Mouse (Mus musculus): Measurements from ENCODE around the gene Rbm4b.
"Not testable (repeated sequence)": the region's sequence is repeated elsewhere in the genome, so short reads cannot be mapped to it uniquely, and the experiment has no call there.

The Rbm4b gene

DNA sequence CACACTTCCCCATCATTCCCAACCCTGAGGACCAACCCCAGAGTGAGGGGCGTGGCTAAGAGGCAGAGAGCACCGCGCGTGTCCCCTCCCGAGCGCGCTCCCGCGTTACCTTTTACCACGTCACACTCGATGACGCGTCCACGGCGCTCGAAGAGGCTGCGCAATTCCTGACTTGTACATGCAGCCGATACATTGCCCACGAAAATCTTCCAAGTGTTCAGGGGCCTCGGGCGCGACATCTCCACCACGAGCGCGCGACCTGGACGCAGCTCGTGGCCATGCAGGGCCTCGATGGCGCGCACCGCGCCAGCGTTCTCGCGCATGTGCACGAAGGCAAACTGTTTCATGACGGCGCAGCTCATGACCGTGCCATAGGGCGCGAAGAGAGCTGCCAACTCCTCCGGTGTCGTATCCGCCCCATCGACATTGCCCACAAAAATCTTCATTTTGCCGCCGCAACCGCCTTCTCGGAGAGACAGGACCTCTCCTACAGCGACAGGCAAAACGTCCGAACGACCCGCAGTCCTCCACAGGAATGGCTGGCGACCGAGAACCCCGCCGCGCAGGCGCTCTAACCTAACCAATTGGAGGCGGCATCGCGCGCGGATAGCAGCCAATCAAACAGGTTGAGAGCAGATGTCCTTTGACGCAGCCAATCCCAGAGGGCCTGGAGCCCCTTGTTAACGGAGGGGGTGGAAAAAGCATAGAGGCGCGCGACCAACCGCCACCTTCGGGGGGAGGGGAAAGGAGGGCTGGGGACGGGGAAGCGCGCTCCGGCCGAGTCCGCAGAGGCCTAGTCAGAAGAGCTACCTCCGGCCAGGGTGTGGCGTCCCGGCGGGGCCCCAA, 55.0 kb downstream of the Rbm4b start, which contains the start of the genes Gm21992 and Rbm14:
TSS of gene Gm21992 (minus strand) at position 550 of the 846 bp plus-strand sequence.
TSS of gene Rbm14 (minus strand) at position 572 of the 846 bp plus-strand sequence.
- DNase-seq: peak; percentile 98 to 99

DNA sequence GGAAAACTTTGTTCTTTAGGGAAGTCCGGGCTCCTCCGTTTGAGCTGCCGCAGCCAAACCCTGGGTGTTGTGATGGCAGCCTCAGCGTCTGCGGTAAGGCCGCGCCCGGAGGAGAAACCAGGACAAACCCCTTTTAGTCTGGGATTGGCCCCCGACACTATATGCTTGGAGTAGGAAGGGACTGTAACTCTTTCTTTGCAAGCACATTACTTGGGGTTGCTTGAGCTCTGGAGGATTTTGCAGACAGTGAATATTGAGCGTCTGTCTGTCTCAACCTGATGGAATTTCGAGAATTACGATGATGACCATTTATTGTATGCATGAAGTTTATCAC, 55.6 kb downstream of the Rbm4b start:
- no peak for DNase-seq

DNA sequence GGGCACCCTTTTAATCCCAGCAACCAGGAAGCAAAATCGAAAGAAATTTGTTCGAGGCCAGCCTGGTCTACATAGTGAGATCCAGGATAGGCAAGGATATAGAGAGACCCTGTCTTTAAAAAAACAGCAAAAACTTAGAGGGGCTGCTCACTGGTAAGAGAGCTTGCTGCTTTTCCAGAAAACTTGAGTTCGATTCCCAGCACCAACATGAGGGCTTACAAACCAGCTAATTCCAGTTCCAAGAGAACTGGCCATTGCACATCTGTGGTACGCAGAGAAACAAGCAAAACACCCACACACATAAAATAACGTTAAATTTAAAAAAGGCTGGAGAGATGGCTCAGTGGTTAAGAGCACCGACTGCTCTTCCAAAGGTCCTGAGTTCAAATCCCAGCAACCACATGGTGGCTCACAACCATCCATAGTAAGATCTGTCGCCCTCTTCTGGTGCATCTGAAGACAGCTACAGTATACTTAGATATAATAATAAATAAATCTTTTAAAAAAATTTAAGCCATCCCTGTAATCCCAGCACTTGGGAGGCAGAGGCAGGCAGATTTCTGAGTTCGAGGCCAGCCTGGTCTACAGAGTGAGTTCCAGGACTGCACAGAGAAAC, 56.1 kb downstream of the Rbm4b start:
- not testable (repeated sequence) for DNase-seq

DNA sequence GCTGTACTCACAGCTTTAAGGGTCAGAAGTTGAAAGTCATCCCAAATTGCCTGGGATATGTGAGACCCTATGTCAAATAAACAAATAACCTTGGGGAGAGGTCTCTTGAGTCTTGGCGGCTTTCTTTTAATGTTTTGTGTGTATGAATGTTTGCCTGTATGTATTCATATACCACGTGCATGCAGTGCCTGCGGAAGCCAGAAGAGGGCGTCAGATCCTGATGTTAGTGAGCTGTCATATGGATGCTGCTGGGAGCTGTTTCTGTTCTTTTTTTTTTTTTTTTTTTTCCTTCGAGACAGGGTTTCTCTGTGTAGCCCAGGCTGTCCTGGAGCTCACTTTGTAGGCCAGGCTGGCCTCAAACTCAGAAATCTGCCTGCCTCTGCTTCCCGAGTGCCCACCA, 56.7 kb downstream of the Rbm4b start:
- DNase-seq: peak; percentile 32 to 33

Measured in cerebellum, adult 18-20 months (tissue).